Mouse (Mus musculus) 416B (cell line): ENCODE results near the gene Hsdl1.

Source experiments
- DNase-seq: peaks from one replicate; pipeline ENCODE4 v3.0.0; 2011; ENCODE audit warnings: low read depth

Hsdl1 gene

GRCm38 (mm10) chr8:119574437-119575365 is at the start of gene Hsdl1, which contains the start of gene Dnaaf1:
Hsdl1 (minus strand) TSS chr8:119575183.
Dnaaf1 (plus strand) TSS chr8:119575235.
- DNase-seq, result peak; percentile 84

DNA sequence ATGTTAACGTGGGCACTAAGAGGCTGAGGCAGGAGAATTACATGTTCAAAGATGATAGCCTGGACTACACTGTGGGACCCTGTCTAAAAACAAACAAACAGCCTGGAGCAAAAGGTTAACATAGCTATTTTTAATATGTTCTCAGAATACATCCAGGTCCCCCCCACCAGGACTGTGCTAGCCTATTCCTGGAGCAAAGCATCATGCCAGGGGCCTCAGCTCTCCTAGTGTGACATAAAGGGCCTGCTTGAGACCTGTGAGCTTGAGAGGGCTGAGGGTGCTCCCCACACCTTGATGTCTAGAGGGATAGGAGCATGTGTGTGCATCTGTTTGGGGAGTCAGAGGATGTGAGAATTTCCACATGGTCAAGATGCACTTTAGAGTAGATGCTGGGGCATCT is 48.8 kb upstream of the Hsdl1 start:
- no peak for DNase-seq

GRCm38 (mm10) chr8:119623061-119623460 is 48.1 kb upstream of the Hsdl1 start:
- no peak for DNase-seq

DNA sequence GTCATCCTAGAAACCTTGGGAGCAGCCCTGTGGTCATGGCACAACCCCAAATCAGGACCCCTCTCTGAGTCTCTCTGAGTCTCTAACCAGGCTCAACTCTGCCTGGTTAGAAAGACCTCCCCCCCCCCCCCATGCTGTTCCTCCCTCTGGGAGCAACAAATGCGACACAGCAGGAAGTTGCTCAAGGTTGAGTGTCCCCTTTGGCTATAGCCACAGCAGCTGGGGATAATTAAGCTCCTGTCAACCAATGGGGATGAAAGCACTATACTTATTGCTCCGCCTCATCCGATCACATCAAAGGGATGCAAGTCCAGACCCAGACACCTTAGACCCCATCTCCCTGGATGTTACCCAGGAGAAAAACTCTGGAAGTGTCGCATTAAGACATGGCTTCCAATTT is 47.6 kb upstream of the Hsdl1 start:
- no peak for DNase-seq

DNA sequence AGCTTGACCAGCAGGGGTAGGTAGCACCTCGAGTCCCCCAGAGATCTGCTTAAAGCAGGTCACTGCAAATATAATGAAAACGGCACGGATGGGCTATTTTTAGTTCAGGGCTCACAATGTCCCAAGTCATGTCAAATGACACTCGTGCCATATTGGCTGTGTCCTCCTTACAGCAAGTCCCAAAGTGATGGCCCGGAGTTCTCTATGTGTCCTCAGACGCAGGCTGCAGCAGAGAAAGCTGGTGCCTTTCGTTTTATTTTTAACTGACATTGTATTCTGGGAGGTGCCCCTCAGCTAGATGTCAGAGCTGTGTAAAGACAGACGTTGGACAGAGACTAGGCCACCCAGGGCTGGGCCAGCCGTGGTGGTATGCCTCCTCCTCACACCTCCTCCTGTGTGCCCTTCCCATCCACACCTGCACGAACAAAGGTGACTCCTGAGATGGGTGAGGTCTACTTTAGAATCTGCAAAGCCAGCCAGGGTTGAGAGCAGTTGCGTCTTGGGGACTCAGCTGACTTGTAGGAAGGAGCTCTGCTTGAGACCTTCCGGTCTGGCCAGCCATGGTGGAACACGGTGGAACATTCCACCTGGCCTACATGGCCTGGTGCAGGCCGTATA is 46.0 kb upstream of the Hsdl1 start:
- no peak for DNase-seq

DNA sequence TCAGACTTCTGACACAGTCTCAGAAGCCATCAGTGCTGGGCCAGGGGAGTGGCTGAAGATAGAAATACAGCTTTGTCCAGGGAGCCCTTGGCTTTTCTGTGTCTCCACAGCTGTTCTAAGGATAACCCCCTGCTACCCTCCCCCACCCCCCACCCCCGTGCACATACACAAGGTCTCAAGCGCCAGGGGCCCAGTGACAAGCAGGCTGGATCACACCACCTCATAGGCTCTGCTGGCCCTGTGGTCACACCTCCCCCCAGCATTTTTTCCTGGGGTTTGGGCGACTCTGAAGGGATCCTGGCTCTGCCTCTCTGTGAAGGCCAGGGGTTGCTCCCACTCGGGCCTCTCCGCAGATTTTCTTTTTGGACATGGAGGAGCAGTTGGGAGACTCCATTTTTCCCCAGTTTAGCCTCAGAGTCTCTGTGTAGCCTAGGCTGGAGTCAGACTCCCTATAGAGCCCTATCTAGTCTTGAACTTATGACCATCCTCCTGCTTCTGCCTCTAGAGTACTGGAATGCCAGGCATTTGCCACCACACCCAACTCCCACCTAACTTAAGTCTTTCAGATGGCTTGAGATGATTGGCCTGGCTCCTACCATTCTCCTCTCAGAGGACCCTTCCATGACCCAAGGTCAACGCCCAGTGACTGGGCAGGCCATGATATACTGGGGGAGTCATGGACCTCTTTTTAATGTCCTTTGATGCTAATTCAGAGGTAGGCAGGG is 45.3 kb upstream of the Hsdl1 start:
- no peak for DNase-seq

GRCm38 (mm10) chr8:119618887-119619286 is 43.9 kb upstream of the Hsdl1 start:
- DNase-seq, result no peak

DNA sequence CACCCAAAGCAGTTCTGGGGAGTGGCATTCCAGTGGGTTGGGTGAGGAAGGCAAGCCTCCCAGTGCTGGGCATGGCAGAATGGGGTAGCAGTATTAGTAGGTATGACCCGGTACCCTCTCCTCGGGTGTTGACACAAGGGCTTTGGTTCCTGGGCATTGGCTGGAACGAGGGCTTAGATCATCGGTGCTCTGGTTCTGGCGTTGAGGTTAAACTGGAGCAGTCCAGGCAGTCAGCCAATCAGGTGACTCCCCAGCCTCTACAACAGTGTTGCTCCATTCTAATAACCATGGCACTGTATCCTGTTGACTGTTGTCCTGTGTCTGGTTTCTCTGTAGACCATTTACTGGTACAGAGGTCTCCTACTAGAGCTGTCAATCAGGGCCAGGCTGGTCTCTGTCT is 42.6 kb upstream of the Hsdl1 start:
- DNase-seq, result no peak

DNA sequence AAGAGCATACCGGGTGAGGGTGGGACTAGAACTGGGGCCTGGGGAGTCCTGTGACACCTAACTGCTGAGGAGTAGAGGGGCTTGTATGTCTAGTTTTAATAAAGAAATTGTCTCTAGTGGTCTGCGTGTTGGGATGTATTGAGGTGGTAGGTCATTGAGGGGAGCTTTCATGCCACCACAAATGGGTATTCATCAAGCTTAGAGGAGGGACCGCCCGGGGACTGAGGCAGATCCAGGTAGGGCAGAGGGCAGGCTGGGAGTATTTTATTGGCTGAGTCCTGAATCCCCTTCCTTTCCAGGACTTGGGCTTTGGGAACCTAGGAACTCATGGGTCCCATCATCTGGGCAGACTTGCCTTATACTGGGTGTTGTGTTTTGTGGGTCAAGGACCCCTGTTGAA is 41.8 kb upstream of the Hsdl1 start:
- no peak for DNase-seq

GRCm38 (mm10) chr8:119616358-119616757 is 41.4 kb upstream of the Hsdl1 start:
- DNase-seq, result no peak

- DNase-seq, result no peak
Observed at GRCm38 (mm10) chr8:119615096-119615495, 40.1 kb upstream of the Hsdl1 start.

DNA sequence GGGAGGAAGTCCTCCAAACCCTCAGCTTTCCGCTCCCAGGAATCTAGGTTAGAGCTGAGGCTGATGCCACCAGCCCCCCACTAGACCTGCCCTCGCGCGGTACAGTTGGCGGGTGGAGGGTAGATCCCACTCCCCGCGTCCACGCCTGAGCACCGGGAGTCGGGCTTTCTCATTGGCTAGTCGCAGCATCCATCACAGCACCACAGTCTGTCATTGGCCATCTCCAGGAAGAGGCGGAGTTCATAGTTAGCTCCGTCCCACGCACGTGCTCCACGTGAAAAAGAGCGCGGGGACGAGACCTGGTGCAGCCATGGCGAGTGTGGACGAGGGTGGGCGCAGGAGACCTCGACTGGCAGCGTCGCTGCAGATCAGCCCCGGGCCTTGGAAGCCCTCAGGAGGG is 37.5 kb upstream of the Hsdl1 start, which contains the start of gene Adad2:
Adad2 (plus strand) TSS at position 277 of the 400 bp plus-strand sequence.
- DNase-seq, result no peak

GRCm38 (mm10) chr8:119606224-119606623 is 31.2 kb upstream of the Hsdl1 start:
- DNase-seq, result peak; percentile 68

- peak; percentile 94 for DNase-seq
Observed at GRCm38 (mm10) chr8:119604996-119605395, 30.0 kb upstream of the Hsdl1 start, which contains the start of gene Taf1c. Taf1c (minus strand) TSS chr8:119605222.

GRCm38 (mm10) chr8:119604398-119604803 is 29.4 kb upstream of the Hsdl1 start:
- DNase-seq, result no peak

- no peak for DNase-seq
Observed at GRCm38 (mm10) chr8:119603771-119604170, 28.8 kb upstream of the Hsdl1 start.

GRCm38 (mm10) chr8:119591456-119591855 is 16.5 kb upstream of the Hsdl1 start:
- no peak for DNase-seq

DNA sequence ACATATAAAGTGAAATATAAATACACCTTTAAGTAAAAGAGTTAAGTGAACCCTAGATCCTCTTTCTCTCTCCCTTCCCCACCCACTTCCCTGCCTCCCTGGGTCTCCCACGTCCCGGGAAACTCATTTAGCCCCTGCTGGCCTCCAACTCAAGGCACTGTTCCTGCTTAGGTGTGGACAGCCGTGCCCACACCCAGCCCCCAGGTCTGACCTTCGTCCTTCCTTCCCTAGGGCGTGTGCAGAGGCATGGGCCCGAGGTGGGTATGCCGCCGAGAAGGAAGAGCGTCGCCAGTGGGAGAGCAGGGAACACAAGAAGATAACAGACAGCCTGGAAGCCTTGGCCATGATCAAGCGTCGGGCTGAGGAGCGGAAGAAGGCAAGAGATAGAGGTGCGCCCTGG is 15.4 kb upstream of the Hsdl1 start:
- DNase-seq, result no peak

DNA sequence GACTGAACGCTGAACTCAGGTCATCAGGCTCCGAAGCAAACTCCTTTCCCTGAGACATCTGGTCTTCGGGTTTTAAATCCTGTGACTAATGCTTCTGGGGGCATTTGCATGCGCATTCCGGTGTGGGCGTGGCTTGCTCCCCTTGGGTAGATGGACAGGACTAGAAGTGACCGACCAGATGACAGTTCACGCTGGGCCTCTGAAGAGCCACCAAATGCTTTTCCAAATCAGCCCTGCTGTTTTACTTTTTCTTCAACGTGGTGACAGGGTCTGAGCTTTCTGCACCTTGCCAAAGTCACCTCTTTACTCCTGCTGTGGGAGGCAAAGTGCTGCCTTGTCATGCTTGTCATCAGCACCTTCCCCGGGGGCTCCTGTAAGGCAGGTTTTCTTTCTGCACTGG is 13.9 kb upstream of the Hsdl1 start:
- DNase-seq, result no peak

DNA sequence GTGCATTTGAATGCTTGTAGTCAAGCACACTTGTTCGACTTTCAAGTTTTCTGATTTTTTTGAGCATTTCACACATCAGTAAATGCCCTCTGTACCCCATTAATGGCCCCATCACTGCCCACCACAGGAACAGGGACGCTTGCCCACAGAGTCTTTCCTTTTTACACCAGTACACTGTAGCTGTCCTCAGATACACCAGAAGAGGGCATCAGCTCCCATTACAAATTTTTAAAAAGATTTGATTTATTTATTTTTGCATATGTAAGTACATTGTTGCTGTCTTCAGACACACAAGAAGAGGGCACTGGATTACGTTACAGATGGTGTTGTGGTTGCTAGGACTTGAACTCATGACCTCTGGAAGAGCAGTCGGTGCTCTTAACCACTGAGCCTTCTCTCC is 13.3 kb upstream of the Hsdl1 start:
- DNase-seq, result no peak

DNA sequence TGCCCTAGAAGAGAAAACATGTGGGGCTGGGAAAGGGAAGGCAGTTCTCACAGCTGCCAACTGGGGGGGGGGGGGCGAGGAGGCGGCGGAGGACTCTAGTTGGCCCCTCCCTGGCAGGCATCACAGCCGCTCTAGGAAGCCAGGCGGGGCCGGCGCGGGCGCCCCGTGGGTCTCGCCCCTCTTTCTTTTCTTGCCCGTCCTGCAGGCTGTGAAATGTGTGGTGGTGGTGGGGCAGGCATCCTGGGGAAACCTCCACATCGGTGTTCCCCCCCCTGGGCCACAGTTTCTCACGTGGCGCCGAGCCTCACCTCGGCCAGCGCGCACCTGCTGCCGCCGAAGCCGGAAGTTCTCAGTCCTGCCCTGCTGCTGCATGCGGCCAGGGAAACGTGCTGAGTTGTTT is 10.9 kb upstream of the Hsdl1 start:
- no peak for DNase-seq

DNA sequence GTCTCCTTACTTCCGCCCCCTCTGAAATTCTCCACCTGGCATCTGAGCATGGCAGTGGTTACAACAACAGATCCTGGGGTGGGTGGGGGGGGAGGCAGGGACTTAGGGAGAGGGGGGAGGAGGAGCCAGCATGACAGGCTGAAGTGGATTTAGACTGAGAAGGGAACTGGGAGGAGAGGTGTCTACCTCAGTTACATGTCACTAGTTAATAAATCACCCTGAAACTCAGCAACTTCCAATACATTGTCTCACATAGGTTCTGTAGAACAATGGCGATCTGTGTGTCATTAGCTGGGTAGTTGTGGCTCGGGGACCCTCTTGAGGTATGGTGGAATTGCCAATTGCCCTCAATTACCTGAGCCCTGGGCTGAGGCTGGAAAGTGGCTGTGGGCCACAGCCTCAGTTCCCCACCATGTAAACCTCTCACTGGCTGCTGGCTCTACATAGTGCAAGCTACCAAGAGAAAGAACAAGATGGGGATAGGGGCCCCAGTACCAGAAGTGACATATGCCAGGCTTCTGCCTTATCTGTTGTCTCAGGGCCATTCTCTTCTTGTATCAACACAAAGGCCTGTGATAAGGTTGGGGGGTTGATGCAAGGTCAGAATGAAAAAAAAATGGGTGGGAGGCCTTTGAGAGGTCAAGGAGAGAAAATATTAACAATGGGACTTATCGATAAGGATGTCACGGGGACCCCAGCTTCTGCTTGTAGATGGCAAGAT is 5.6 kb upstream of the Hsdl1 start:
- no peak for DNase-seq
